Mouse (Mus musculus) embryo, embryonic 11.5 days (tissue): Measurements from ENCODE around the gene Gmnn.

Experiments
- DNase-seq: peaks from one replicate; pipeline ENCODE4 v3.0.0-alpha.2; 2012; ENCODE audit warnings: low read depth, low spot score

The Gmnn gene

GRCm38 (mm10) chr13:24709656-24710396 is 51.9 kb downstream of the Gmnn start:
- no peak for DNase-seq

DNA sequence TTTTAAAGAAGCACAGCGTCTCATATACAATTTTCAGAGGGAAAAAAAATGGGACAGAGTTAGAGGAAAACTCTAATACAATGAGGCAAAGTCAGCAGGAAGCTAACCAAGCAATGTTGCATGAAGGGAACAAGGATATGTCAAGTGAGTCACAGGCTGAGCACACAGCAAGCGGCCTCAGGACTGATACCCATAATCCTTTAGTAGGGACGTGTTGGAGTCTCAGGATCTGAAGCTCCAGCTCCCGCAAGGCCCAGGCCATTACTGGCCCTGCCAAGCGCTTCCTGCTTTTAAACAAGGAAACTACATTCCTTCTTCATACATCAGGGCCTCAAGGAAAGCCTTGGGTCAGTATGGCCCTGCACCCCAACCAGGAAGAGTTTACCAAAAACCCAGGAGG is 59.6 kb downstream of the Gmnn start:
- no peak for DNase-seq
